Mouse (Mus musculus) midbrain, embryonic 14.5 days (tissue): Measurements from ENCODE around the gene Try10. TPM values are rescaled to one million over a fixed set of nuclear protein-coding genes. Genes with fewer than 3 reads are reported as not detected.
"Not testable (repeated sequence)": the region's sequence is repeated elsewhere in the genome, so short reads cannot be mapped to it uniquely, and the experiment has no call there.

ENCODE experiments used
- ATAC-seq: fragments of 200-750 bp; cut with Nextera tagmentation; 2 replicates; pipeline ENCODE4 v1.8.0; 2017; ENCODE audit warnings: moderate number of reproducible peaks, moderate library complexity; ENCODE audit not compliant: low FRiP score, low TSS enrichment
- DNase-seq: peaks from one replicate; pipeline ENCODE4 v3.0.0-alpha.2; 2015
- H3K27ac ChIP-seq: fragments of 300-500 bp; sonication (generic); replicated peaks from 2 replicates; pipeline ENCODE4 v1.5.1; 2014; ENCODE audit warnings: mild to moderate bottlenecking, low read depth, low read length, moderate library complexity
- H3K27me3 ChIP-seq: fragments of 300-500 bp; sonication (generic); 2 replicates; pipeline ENCODE4 v1.6.1; 2014; ENCODE audit warnings: low read length, control low read depth, mixed read lengths; ENCODE audit not compliant: control insufficient read depth, insufficient read depth
- H3K36me3 ChIP-seq: fragments of 300-500 bp; sonication (generic); 2 replicates; pipeline ENCODE4 v1.6.1; 2014; ENCODE audit warnings: low read length, control low read depth; ENCODE audit not compliant: control insufficient read depth, insufficient read depth
- H3K4me1 ChIP-seq: fragments of 300-500 bp; sonication (generic); 2 replicates; pipeline ENCODE4 v1.6.1; 2014; ENCODE audit warnings: mild to moderate bottlenecking, antibody characterized with exemption, low read length, control low read depth; ENCODE audit not compliant: control insufficient read depth, insufficient read depth
- H3K4me2 ChIP-seq: fragments of 300-500 bp; sonication (generic); 2 replicates; pipeline ENCODE4 v1.6.1; 2014; ENCODE audit warnings: mild to moderate bottlenecking, low read length, moderate library complexity
- H3K4me3 ChIP-seq: fragments of 300-500 bp; sonication (generic); replicated peaks from 2 replicates; pipeline ENCODE4 v1.5.1; 2014; ENCODE audit warnings: low read depth, low read length
- H3K9ac ChIP-seq: fragments of 300-500 bp; sonication (generic); replicated peaks from 2 replicates; pipeline ENCODE4 v1.6.1; 2014; ENCODE audit warnings: mild to moderate bottlenecking, low read length, moderate library complexity
- H3K9me3 ChIP-seq: fragments of 300-500 bp; sonication (generic); 2 replicates; pipeline ENCODE4 v1.6.1; 2016; ENCODE audit warnings: low read length, control low read depth, mixed read lengths; ENCODE audit not compliant: control insufficient read depth
- WGBS: fragments of 180-500 bp; shearing (Covaris S2); extraction: QIAGEN DNeasy Blood & Tissue Kit; methylation state at CpG from one replicate; pipeline ENCODE4 v1.1.7; 2014; 5-methylcytosine and 5-hydroxymethylcytosine counted together
- polyA plus RNA-seq: library from polyadenylated mRNA; unstranded; fragments of >200 nt; fragmentation: Nextera tagmentation; extraction: Ambion mirVana; gene quantifications from 2 replicates; pipeline ENCODE4 v1.2.1, GENCODE M21; 2014

The Try10 gene
- not detected in 2 replicates for polyA plus RNA-seq

GRCm38 (mm10) chr6:41353932-41354331, at the start of gene Try10:
Gene Try10, plus strand, starts transcription at chr6:41354105.
- ATAC-seq (no peak), DNase-seq (no peak)
- Histone ChIP-seq H3K4me1 (no peaks in the 10 kb centered on the region), H3K9ac (no peak within 1 kb of the TSS), H3K27ac (no peak within 1 kb of the TSS), H3K9me3 (no peaks in the 10 kb centered on the region), H3K36me3 (no peaks in the 10 kb centered on the region), H3K4me3 (no peak within 1 kb of the TSS), H3K27me3 (no peaks in the 10 kb centered on the region), H3K4me2 (no peak within 1 kb of the TSS)
- WGBS, result 80% methylated on average over 2 of the region's 2 CpGs

- not testable (repeated sequence) for DNase-seq, H3K4me3 ChIP-seq, H3K4me2 ChIP-seq, H3K36me3 ChIP-seq, H3K9ac ChIP-seq, H3K4me1 ChIP-seq, H3K27ac ChIP-seq, H3K9me3 ChIP-seq, ATAC-seq, H3K27me3 ChIP-seq
- 73% methylated on average over 3 of the region's 3 CpGs for WGBS
Observed at GRCm38 (mm10) chr6:41316741-41317140, 37.2 kb upstream of the Try10 start, which contains the start of gene Try5. Gene Try5, minus strand, starts transcription at chr6:41316841.

- not testable (repeated sequence) for H3K9me3 ChIP-seq, H3K27me3 ChIP-seq, DNase-seq, H3K4me1 ChIP-seq, H3K9ac ChIP-seq, H3K4me3 ChIP-seq, H3K36me3 ChIP-seq, H3K27ac ChIP-seq, ATAC-seq, H3K4me2 ChIP-seq
- WGBS, result 100% methylated on average over 1 of the region's 2 CpGs
Observed at GRCm38 (mm10) chr6:41373772-41374171, 19.9 kb downstream of the Try10 start.

GRCm38 (mm10) chr6:41377578-41377977, 23.7 kb downstream of the Try10 start, which contains the start of gene Prss3:
Gene Prss3, minus strand, starts transcription at chr6:41377678.
- not testable (repeated sequence) for DNase-seq, H3K4me1 ChIP-seq, H3K27me3 ChIP-seq, H3K4me3 ChIP-seq, H3K36me3 ChIP-seq, H3K4me2 ChIP-seq, H3K27ac ChIP-seq, H3K9me3 ChIP-seq, H3K9ac ChIP-seq, ATAC-seq

- Histone ChIP-seq H3K4me3 (no peak overlapping the region), H3K9me3 (no peaks in the 10 kb centered on the region), H3K4me2 (no peak overlapping the region), H3K27ac (no peak overlapping the region), H3K36me3 (no peaks in the 10 kb centered on the region), H3K9ac (no peak overlapping the region), H3K27me3 (no peaks in the 10 kb centered on the region), H3K4me1 (no peaks in the 10 kb centered on the region)
- ATAC-seq, result no peak
- no peak for DNase-seq
- 77% methylated on average over 2 of the region's 2 CpGs for WGBS
Observed at GRCm38 (mm10) chr6:41386781-41387180, 32.9 kb downstream of the Try10 start.

- not testable (repeated sequence) for H3K4me2 ChIP-seq, DNase-seq, H3K36me3 ChIP-seq, H3K9me3 ChIP-seq, ATAC-seq, H3K9ac ChIP-seq, H3K4me3 ChIP-seq, H3K27me3 ChIP-seq, H3K4me1 ChIP-seq, H3K27ac ChIP-seq
- WGBS, result 74% methylated on average over 1 of the region's 1 CpGs
Observed at GRCm38 (mm10) chr6:41391640-41392039, 37.7 kb downstream of the Try10 start.

GRCm38 (mm10) chr6:41392056-41392455, 38.2 kb downstream of the Try10 start, which contains the start of gene Gm5771:
Gene Gm5771, plus strand, starts transcription at chr6:41392356.
- not testable (repeated sequence) for H3K4me1 ChIP-seq, H3K4me2 ChIP-seq, ATAC-seq, H3K36me3 ChIP-seq, H3K27ac ChIP-seq, DNase-seq, H3K9me3 ChIP-seq, H3K27me3 ChIP-seq, H3K4me3 ChIP-seq, H3K9ac ChIP-seq

Other genes starting within 250 kb of the Try10 start
- gene Try4, start 51.8 kb upstream of the Try10 start, polyA plus RNA-seq, result not detected in 2 replicates
- 0.64 TPM in 1 of 2 replicates, not detected in the other for gene Try5, start 37.3 kb upstream of the Try10 start, polyA plus RNA-seq
- not detected in 2 replicates for gene Prss3, start 23.6 kb downstream of the Try10 start, polyA plus RNA-seq
- gene Gm5771, start 38.3 kb downstream of the Try10 start, polyA plus RNA-seq, result not detected in 2 replicates
- not detected in 2 replicates for gene Gm10334, start 92.0 kb downstream of the Try10 start, polyA plus RNA-seq
- gene Prss1, start 104.8 kb downstream of the Try10 start, polyA plus RNA-seq, result not detected in 2 replicates
- gene Prss2, start 167.7 kb downstream of the Try10 start, polyA plus RNA-seq, result not detected in 2 replicates